In genomic region chr2:7223538-7223937, GRCm38 (mm10) we compare ENCODE assay signal across 22 mouse cellular contexts.
DNase-seq lines count a peak whose midpoint lies in the region; ATAC-seq and TF ChIP-seq lines count a peak whose summit lies in the region.
"Had no signal": no experiment of that assay in that cellular context is flagged by ENCODE, and none has a peak within 500 bp of the region (broad histone marks: within the 10 kb centered on the region; RNA-seq: fewer than 3 reads in every experiment).

No protein-coding gene starts in this region.

- no peak for DNase-seq in forebrain, postnatal 0 days
- no peak for DNase-seq in forebrain, embryonic 11.5 days (ENCODE audit: low spot score)
- no peak for DNase-seq in hindbrain, embryonic 10.5 days (ENCODE audit: low spot score)
- DNase-seq in left cerebral cortex, adult 2 months (ENCODE audit: extremely low spot score in 1 of 2, low spot score in 2 of 2) = no peak
- DNase-seq in left cerebral cortex, adult 9 months (ENCODE audit: low spot score in 2 of 2) = no peak
- peak; percentile 9 for DNase-seq in 3T3-L1 (ENCODE audit: low read depth, low spot score)
- DNase-seq in cerebellum, adult 11-12 months = no peak
- DNase-seq: adrenal gland, postnatal 10 days; cerebellum, adult 18-20 months; cerebellum, adult 9-11 months; cerebellum, postnatal 36 days; gastrocnemius, postnatal 25 days; heart, adult 18-20 months; heart, postnatal 14 days; kidney, adult 11 months had no signal

- H3K4me3 ChIP-seq in forebrain, postnatal 0 days (ENCODE audit: low read depth, low read length) = no peak overlapping the region
- H3K4me3 ChIP-seq in forebrain, embryonic 11.5 days (ENCODE audit: low read depth, low read length) = no peak overlapping the region
- H3K4me3 ChIP-seq in hindbrain, embryonic 10.5 days = no peak overlapping the region
- H3K4me3 ChIP-seq in hindbrain, embryonic 16.5 days (ENCODE audit: low read length) = no peak overlapping the region
- no peak overlapping the region for H3K4me3 ChIP-seq in left cerebral cortex, adult 2 months
- H3K4me3 ChIP-seq: embryonic facial prominence, embryonic 13.5 days; forebrain, embryonic 13.5 days; heart, embryonic 10.5 days; heart, embryonic 15.5 days; hindbrain, embryonic 12.5 days had no signal

- H3K27me3 ChIP-seq in forebrain, postnatal 0 days (ENCODE audit: insufficient read depth, low read length) = no peaks in the 10 kb centered on the region
- no peaks in the 10 kb centered on the region for H3K27me3 ChIP-seq in forebrain, embryonic 11.5 days (ENCODE audit: control insufficient read depth, insufficient read depth, low read length)
- no peaks in the 10 kb centered on the region for H3K27me3 ChIP-seq in hindbrain, embryonic 10.5 days (ENCODE audit: insufficient read depth, poor library complexity, severe bottlenecking)
- H3K27me3 ChIP-seq in hindbrain, embryonic 16.5 days (replicated peaks; ENCODE audit: control insufficient read depth, insufficient read depth, low read length) = no peaks in the 10 kb centered on the region
- H3K27me3 ChIP-seq: embryonic facial prominence, embryonic 13.5 days; forebrain, embryonic 13.5 days; heart, embryonic 15.5 days; hindbrain, embryonic 12.5 days had no signal

- H3K9ac ChIP-seq in forebrain, postnatal 0 days = no peak overlapping the region
- H3K9ac ChIP-seq in forebrain, embryonic 11.5 days (ENCODE audit: low read length) = no peak overlapping the region
- H3K9ac ChIP-seq in hindbrain, embryonic 16.5 days (ENCODE audit: low read depth, low read length) = no peak overlapping the region
- H3K9ac ChIP-seq: embryonic facial prominence, embryonic 13.5 days; forebrain, embryonic 13.5 days; heart, embryonic 15.5 days; hindbrain, embryonic 12.5 days had no signal

- no peaks in the 10 kb centered on the region; the same call in 1 of the 2 replicates for H3K4me1 ChIP-seq in forebrain, postnatal 0 days (ENCODE audit: insufficient read depth)
- H3K4me1 ChIP-seq in forebrain, embryonic 11.5 days (replicated peaks; ENCODE audit: control insufficient read depth, insufficient read depth, low read length) = 0 out of 2 replicates have a peak, but pooled peaks cover 2% of the 10 kb centered on the region
- H3K4me1 ChIP-seq in hindbrain, embryonic 10.5 days (replicated peaks) = peaks cover 36% of the 10 kb centered on the region
- no peaks in the 10 kb centered on the region for H3K4me1 ChIP-seq in hindbrain, embryonic 16.5 days (ENCODE audit: control insufficient read depth, insufficient read depth, low read depth, low read length)
- H3K4me1 ChIP-seq: embryonic facial prominence, embryonic 13.5 days; heart, embryonic 15.5 days had no signal

- TF ChIP-seq CTCF in forebrain, postnatal 0 days (IDR thresholded peaks at IDR 0.05; ENCODE audit: low read depth) = no peak
- TF ChIP-seq CTCF in left cerebral cortex, adult 2 months (IDR thresholded peaks at IDR 0.05) = no peak

- intact Hi-C loops in left cerebral cortex, adult 2 months (cut with DNase I) = no loop called here

- H3K4me2 ChIP-seq in forebrain, postnatal 0 days (ENCODE audit: low read depth) = no peak overlapping the region
- no peak overlapping the region for H3K4me2 ChIP-seq in forebrain, embryonic 11.5 days (ENCODE audit: low read depth, low read length, severe bottlenecking)
- no peak overlapping the region for H3K4me2 ChIP-seq in hindbrain, embryonic 16.5 days (ENCODE audit: low read length)
- H3K4me2 ChIP-seq: embryonic facial prominence, embryonic 13.5 days; forebrain, embryonic 13.5 days; heart, embryonic 15.5 days; hindbrain, embryonic 12.5 days had no signal

- H3K27ac ChIP-seq in forebrain, postnatal 0 days (ENCODE audit: low read depth, low read length) = 0 out of 2 replicates have a peak overlapping the region, but pooled peaks have one; percentile 1
- H3K27ac ChIP-seq in forebrain, embryonic 11.5 days (ENCODE audit: low read depth, low read length) = no peak overlapping the region
- peak overlapping the region; percentile 56; the same call in 1 of the 2 replicates for H3K27ac ChIP-seq in hindbrain, embryonic 10.5 days
- no peak overlapping the region for H3K27ac ChIP-seq in hindbrain, embryonic 16.5 days (ENCODE audit: low read depth, low read length)
- H3K27ac ChIP-seq in left cerebral cortex, adult 2 months = peak overlapping the region; percentile 37
- H3K27ac ChIP-seq: embryonic facial prominence, embryonic 13.5 days; forebrain, embryonic 13.5 days; heart, embryonic 10.5 days; heart, embryonic 15.5 days had no signal

- 31% methylated on average over 2 of the region's 2 CpGs for WGBS in forebrain, postnatal 0 days
- 70% methylated on average over 2 of the region's 2 CpGs for WGBS in forebrain, embryonic 11.5 days
- WGBS in hindbrain, embryonic 10.5 days = 44% methylated on average over 2 of the region's 2 CpGs
- WGBS in hindbrain, embryonic 16.5 days = 47% methylated on average over 2 of the region's 2 CpGs

- ATAC-seq in forebrain, postnatal 0 days = peak; percentile 64
- ATAC-seq in forebrain, embryonic 11.5 days (replicated peaks; ENCODE audit: low FRiP score) = no peak
- ATAC-seq in hindbrain, embryonic 16.5 days = no peak; the same call in 1 of the 2 replicates
- ATAC-seq: forebrain, embryonic 13.5 days; inflammation-experienced regulatory T-cells, adult 6 months had no signal

- H3K36me3 ChIP-seq in forebrain, postnatal 0 days (ENCODE audit: insufficient read depth) = no peaks in the 10 kb centered on the region
- H3K36me3 ChIP-seq in forebrain, embryonic 11.5 days (ENCODE audit: control insufficient read depth, insufficient read depth, low read length) = no peaks in the 10 kb centered on the region
- H3K36me3 ChIP-seq in hindbrain, embryonic 10.5 days = no peaks in the 10 kb centered on the region
- H3K36me3 ChIP-seq in hindbrain, embryonic 16.5 days (ENCODE audit: control insufficient read depth, insufficient read depth, low read length) = no peaks in the 10 kb centered on the region
- H3K36me3 ChIP-seq: embryonic facial prominence, embryonic 13.5 days; heart, embryonic 10.5 days; heart, embryonic 15.5 days; hindbrain, embryonic 12.5 days had no signal

- no peaks in the 10 kb centered on the region for H3K9me3 ChIP-seq in forebrain, postnatal 0 days (ENCODE audit: low read length)
- no peaks in the 10 kb centered on the region for H3K9me3 ChIP-seq in forebrain, embryonic 11.5 days (ENCODE audit: control insufficient read depth, low read length)
- H3K9me3 ChIP-seq in hindbrain, embryonic 10.5 days = no peaks in the 10 kb centered on the region
- no peaks in the 10 kb centered on the region for H3K9me3 ChIP-seq in hindbrain, embryonic 16.5 days (ENCODE audit: control insufficient read depth, low read length)
- H3K9me3 ChIP-seq: embryonic facial prominence, embryonic 13.5 days; forebrain, embryonic 13.5 days; heart, embryonic 10.5 days; heart, embryonic 15.5 days; hindbrain, embryonic 12.5 days had no signal

Comparison
In these comparisons a context has a peak if more than half of its experiments do, and no peak if none do; other contexts are left out.
1. H3K27ac ChIP-seq: peak in forebrain, postnatal 0 days (single experiment), hindbrain, embryonic 10.5 days (single experiment) and left cerebral cortex, adult 2 months (single experiment); none in forebrain, embryonic 11.5 days (single experiment) and hindbrain, embryonic 16.5 days (single experiment).